Mouse (Mus musculus): Measurements from ENCODE around the gene Elof1. TPM values are rescaled to one million over a fixed set of nuclear protein-coding genes. Genes with fewer than 3 reads are reported as not detected.

The Elof1 gene
- polyA plus RNA-seq, 1 experiment = 49.8 TPM

DNA sequence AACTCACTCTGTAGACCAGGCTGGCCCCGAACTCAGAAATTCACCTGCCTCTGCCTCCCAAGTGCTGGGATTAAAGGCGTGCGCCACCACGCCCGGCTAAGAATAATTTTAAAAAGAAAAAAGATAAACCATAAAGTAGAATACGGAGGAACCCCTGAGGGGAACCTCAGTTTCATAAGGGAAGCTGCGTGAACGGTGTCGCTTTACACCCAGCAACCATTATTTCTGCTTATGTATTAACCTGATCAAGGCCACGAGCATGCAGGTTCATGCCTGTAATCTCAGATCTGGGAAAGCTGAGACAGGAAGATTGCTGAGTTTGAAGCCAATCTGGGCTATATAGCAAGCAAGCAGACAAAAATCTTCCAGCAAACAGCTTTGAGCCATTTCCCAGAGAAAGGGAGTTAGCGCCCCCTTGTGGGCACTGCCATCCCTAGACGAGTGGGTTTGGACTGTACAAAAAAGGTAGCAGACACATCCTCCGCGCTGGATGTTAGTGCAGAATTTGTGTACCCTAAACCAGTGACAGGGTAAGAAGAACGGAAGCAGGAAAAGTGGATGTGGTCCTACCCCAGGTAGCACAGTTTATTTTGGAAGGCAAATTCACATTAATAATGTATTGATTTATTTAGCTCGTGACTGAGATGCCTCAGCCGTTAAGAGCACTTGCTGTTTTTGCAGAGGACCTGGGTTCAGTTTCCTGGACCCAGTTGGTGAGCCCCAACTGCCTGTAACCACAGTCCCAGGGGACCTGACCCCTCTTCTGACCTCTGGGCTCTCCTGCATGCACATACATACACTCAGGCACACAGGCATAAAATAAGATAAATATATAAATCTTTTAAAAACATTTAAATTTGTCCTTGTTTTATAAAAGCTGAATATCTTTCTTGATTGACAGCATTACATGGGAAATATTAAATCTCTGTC, 26.4 kb upstream of the Elof1 start:
- H3K9me3 ChIP-seq (replicated peaks; ENCODE audit: control insufficient read depth, insufficient read depth, low read length, poor library complexity, severe bottlenecking) = no peaks in the 10 kb centered on the region
- no peaks in the 10 kb centered on the region for H3K27me3 ChIP-seq (ENCODE audit: control insufficient read depth, insufficient read depth, low read length, poor library complexity, severe bottlenecking)
- H3K4me3 ChIP-seq (ENCODE audit: low read depth, low read length) = no peak overlapping the region
- no peak overlapping the region for H3K27ac ChIP-seq (ENCODE audit: insufficient read depth, low read length)
- no peak for TF ChIP-seq EP300 (IDR thresholded peaks at IDR 0.05; ENCODE audit: insufficient read depth, low read depth, low read length)
- TF ChIP-seq POLR2A (IDR thresholded peaks at IDR 0.05; ENCODE audit: insufficient read depth, low read length) = no peak
- peak; percentile 87 for TF ChIP-seq CTCF (IDR thresholded peaks at IDR 0.05; ENCODE audit: low read depth, low read length)
- no peaks in the 10 kb centered on the region for H3K4me1 ChIP-seq (ENCODE audit: control insufficient read depth, insufficient read depth, low read length)
- no peak overlapping the region for H3K9ac ChIP-seq (ENCODE audit: low read depth, poor library complexity, severe bottlenecking)
- no peaks in the 10 kb centered on the region for H3K36me3 ChIP-seq (ENCODE audit: control insufficient read depth, insufficient read depth, low read length, poor library complexity, severe bottlenecking)

DNA sequence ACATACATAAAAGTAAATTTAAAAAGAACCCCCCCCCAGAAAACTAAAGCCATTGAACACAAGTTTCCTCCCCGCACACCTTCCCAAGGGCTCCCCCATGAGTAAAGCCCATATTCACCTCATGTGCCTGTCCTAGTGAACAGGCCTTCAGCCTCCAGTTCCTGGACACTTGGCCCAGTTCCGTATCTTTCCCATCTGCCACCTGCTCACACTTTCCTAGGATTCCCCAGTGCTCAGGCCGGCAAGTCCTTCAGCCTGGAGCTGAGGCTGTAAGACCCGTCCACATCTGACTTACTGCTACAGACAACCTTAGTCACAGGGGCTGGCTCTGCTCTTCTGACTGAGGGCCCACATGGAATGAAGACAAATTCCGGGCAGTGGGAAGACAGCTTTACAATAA, 22.8 kb upstream of the Elof1 start:
- no peaks in the 10 kb centered on the region for H3K27me3 ChIP-seq (ENCODE audit: control insufficient read depth, insufficient read depth, low read length, poor library complexity, severe bottlenecking)
- H3K4me1 ChIP-seq (ENCODE audit: control insufficient read depth, insufficient read depth, low read length) = peaks cover 9% of the 10 kb centered on the region
- H3K9me3 ChIP-seq (replicated peaks; ENCODE audit: control insufficient read depth, insufficient read depth, low read length, poor library complexity, severe bottlenecking) = no peaks in the 10 kb centered on the region
- H3K4me3 ChIP-seq (ENCODE audit: low read depth, low read length) = no peak overlapping the region
- H3K27ac ChIP-seq (ENCODE audit: insufficient read depth, low read length) = no peak overlapping the region
- no peak for TF ChIP-seq POLR2A (IDR thresholded peaks at IDR 0.05; ENCODE audit: insufficient read depth, low read length)
- TF ChIP-seq EP300 (IDR thresholded peaks at IDR 0.05; ENCODE audit: insufficient read depth, low read depth, low read length) = no peak
- no peak for TF ChIP-seq CTCF (IDR thresholded peaks at IDR 0.05; ENCODE audit: low read depth, low read length)
- H3K9ac ChIP-seq (ENCODE audit: low read depth, poor library complexity, severe bottlenecking) = no peak overlapping the region
- no peaks in the 10 kb centered on the region for H3K36me3 ChIP-seq (ENCODE audit: control insufficient read depth, insufficient read depth, low read length, poor library complexity, severe bottlenecking)

DNA sequence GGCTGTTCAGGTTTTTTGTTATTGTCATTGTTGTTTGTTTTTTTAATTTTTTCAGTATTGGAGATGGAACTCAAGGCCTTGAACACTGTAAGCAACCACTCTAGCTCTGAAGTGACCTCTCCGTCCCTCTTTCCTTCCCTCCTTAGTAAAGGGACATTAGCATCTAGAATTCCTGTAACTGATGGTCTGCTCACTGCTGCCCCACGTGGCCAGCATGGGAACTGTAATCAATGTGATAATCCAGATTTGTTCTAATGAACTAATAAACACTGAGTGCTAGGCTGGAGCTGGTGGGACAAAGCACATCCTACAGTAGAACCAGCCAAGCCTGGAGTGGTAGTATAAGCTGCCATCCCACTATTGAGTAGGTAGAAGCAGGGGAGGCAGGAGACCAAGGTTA, 21.5 kb upstream of the Elof1 start:
- peaks cover 9% of the 10 kb centered on the region for H3K4me1 ChIP-seq (ENCODE audit: control insufficient read depth, insufficient read depth, low read length)
- H3K27me3 ChIP-seq (ENCODE audit: control insufficient read depth, insufficient read depth, low read length, poor library complexity, severe bottlenecking) = no peaks in the 10 kb centered on the region
- H3K27ac ChIP-seq (ENCODE audit: insufficient read depth, low read length) = no peak overlapping the region
- TF ChIP-seq CTCF (IDR thresholded peaks at IDR 0.05; ENCODE audit: low read depth, low read length) = peak; percentile 58
- TF ChIP-seq POLR2A (IDR thresholded peaks at IDR 0.05; ENCODE audit: insufficient read depth, low read length) = no peak
- no peaks in the 10 kb centered on the region for H3K36me3 ChIP-seq (ENCODE audit: control insufficient read depth, insufficient read depth, low read length, poor library complexity, severe bottlenecking)
- no peaks in the 10 kb centered on the region for H3K9me3 ChIP-seq (replicated peaks; ENCODE audit: control insufficient read depth, insufficient read depth, low read length, poor library complexity, severe bottlenecking)
- H3K4me3 ChIP-seq (ENCODE audit: low read depth, low read length) = no peak overlapping the region
- H3K9ac ChIP-seq (ENCODE audit: low read depth, poor library complexity, severe bottlenecking) = no peak overlapping the region

DNA sequence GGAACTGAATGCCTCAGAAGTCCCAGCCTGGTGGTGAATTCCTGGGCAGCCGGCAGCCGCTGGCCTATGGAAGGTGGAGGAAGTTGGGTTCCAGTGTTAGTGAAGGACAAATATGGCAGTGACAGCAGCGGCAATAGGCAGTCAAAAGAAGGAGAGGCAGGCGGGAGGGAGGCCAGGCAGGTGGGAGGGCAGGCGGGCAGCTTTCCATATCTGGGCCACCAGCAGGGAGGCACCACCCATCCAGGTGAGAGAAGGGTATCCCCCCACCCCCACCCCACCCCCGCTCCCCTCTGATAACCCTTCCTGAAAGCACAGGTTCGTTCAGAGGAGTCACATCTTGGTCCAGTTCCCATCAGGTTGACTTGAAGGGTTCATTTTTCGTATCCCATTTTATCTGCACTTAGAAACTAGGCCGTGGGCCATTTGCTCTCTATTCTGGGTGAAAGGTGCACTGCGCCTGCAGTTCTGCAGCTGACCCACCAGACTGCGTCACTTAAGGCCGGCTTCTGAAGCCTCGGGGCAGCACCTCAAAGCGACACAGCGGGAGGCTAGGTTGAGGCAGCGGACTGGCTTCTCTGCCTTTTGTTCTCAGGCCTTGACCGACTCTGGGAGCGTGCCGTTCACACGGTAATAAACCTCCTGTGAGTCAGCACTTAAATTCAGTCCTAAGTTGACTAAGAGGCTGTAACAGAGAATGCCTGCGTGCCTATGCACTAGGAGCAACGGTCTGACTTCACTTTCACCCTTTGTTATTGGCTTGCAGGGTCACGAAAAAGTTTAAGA, 20.0 kb upstream of the Elof1 start:
- no peak overlapping the region for H3K27ac ChIP-seq (ENCODE audit: insufficient read depth, low read length)
- TF ChIP-seq POLR2A (IDR thresholded peaks at IDR 0.05; ENCODE audit: insufficient read depth, low read length) = no peak
- TF ChIP-seq EP300 (IDR thresholded peaks at IDR 0.05; ENCODE audit: insufficient read depth, low read depth, low read length) = peak; percentile 98
- no peaks in the 10 kb centered on the region for H3K36me3 ChIP-seq (ENCODE audit: control insufficient read depth, insufficient read depth, low read length, poor library complexity, severe bottlenecking)
- no peaks in the 10 kb centered on the region for H3K27me3 ChIP-seq (ENCODE audit: control insufficient read depth, insufficient read depth, low read length, poor library complexity, severe bottlenecking)
- peaks cover 10% of the 10 kb centered on the region for H3K4me1 ChIP-seq (ENCODE audit: control insufficient read depth, insufficient read depth, low read length)
- no peak overlapping the region for H3K9ac ChIP-seq (ENCODE audit: low read depth, poor library complexity, severe bottlenecking)
- H3K9me3 ChIP-seq (replicated peaks; ENCODE audit: control insufficient read depth, insufficient read depth, low read length, poor library complexity, severe bottlenecking) = no peaks in the 10 kb centered on the region
- no peak overlapping the region for H3K4me3 ChIP-seq (ENCODE audit: low read depth, low read length)

DNA sequence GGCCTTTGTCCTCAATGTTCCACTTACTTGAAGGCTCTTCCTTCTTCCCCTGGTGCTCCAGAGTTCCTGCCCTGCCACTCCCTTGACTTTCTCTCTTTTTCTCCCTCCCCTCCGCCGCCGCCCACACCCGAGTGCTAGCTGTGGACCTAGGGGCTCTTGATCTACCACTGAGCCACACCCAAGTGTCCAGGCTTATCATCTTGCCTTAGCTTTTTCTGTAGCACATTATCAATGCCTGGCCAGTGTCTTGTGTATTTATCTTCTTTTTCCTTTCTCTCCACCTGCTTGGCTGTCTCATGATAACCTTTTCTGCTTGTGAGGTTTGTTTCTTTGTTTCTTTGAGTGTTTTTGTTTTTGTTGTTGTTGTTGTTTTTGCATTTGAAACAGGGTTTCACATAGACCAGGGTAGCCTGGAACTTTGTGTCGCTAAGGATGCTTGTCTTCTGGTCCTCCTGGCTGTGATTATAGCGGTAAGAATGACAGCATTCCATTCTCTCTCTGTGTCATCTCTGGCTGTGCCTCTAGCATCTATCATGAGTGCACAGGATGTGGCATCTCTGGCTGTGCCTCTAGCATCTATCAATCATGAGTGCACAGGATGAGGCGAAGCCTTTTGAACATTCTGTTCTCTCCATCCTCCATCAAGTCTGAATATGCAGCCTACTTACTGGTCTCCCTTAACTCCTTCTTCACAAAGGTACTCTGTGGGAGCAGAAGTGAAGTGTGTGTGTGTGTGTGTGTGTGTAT, 18.8 kb upstream of the Elof1 start, which contains the start of gene Acp5:
Gene Acp5, minus strand, starts transcription at position 68 of the 747 bp plus-strand sequence.
- Histone ChIP-seq H3K4me3 (ENCODE audit: low read depth, low read length) (no peak within 1 kb of the TSS), H3K9ac (ENCODE audit: low read depth, poor library complexity, severe bottlenecking) (no peak within 1 kb of the TSS), H3K36me3 (ENCODE audit: control insufficient read depth, insufficient read depth, low read length, poor library complexity, severe bottlenecking) (no peaks in the 10 kb centered on the region), H3K4me1 (ENCODE audit: control insufficient read depth, insufficient read depth, low read length) (peaks cover 10% of the 10 kb centered on the region), H3K9me3 (replicated peaks; ENCODE audit: control insufficient read depth, insufficient read depth, low read length, poor library complexity, severe bottlenecking) (no peaks in the 10 kb centered on the region), H3K27ac (ENCODE audit: insufficient read depth, low read length) (no peak within 1 kb of the TSS), H3K27me3 (ENCODE audit: control insufficient read depth, insufficient read depth, low read length, poor library complexity, severe bottlenecking) (no peaks in the 10 kb centered on the region)
- TF ChIP-seq CTCF (IDR thresholded peaks at IDR 0.05; ENCODE audit: low read depth, low read length) = no peak
- no peak for TF ChIP-seq EP300 (IDR thresholded peaks at IDR 0.05; ENCODE audit: insufficient read depth, low read depth, low read length)
- no peak for TF ChIP-seq POLR2A (IDR thresholded peaks at IDR 0.05; ENCODE audit: insufficient read depth, low read length)

Measured in ES-Bruce4 (cell line).